Mouse (Mus musculus): Measurements from ENCODE around the gene Ptpn18. TPM values are rescaled to one million over a fixed set of nuclear protein-coding genes. Genes with fewer than 3 reads are reported as not detected.
"Not testable (repeated sequence)": the region's sequence is repeated elsewhere in the genome, so short reads cannot be mapped to it uniquely, and the experiment has no call there.

The Ptpn18 gene
- total and polyA plus RNA-seq, 3 experiments: 2.8 to 71.5 (median 3.3) TPM

DNA sequence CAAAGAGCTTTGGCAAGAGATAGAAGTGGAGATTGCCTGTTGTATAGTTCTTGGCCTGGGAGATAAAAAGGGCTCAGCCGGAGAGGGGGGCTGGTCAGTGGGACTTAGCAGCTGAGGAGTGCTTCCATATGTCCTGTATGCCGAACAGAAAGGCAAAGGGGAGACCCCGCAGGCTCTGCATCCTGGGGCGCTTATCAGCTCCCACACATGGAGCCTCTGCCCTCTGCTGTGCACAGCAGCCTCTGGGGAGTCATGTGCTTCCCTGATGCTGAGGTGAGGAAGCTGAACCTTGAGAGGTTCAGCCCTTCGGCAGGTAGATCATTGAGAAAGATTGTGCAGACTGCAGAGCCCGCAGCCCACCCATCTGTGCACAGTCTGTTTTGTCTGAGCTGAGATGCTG lies 57.7 kb downstream of the Ptpn18 start:
- DNase-seq: not testable (repeated sequence)

DNA sequence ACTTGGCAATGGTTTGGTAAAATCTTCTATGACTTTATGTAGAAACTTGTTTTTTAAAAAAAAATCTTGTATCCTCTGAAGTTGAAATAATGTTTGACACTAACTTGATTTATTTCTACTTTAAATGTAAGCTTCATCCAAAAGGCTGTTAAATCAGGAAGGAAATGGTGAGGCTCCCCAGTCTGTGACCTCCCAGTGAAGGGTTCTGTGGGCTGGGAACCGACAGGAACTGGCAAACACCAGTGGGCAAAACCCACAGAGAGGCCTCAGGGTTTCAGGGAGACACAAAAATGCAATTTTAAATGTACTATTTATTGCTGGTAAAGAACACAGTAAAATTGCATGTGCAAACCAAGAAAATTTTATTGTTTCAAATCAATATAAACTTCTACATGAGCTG lies 58.2 kb downstream of the Ptpn18 start:
- not testable (repeated sequence) for DNase-seq

DNA sequence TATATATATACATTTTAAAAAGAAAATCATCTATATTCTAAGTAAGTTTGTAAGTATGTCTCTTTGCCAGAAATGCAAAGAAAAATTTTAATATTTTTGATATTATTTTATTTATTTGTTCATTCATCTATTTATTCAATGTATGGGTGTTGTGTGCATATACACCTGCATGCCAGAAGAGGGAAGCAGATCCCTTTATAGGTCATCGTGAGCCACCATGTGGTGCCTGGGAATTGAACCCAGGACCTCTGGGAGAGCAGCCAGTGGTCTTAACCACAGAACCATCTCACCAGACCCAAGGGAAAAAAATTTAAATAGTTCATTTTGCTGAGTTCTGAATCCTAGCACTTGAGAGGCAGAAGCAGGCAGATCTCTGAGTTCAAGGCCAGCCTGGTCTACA lies 58.7 kb downstream of the Ptpn18 start:
- DNase-seq: no peak

DNA sequence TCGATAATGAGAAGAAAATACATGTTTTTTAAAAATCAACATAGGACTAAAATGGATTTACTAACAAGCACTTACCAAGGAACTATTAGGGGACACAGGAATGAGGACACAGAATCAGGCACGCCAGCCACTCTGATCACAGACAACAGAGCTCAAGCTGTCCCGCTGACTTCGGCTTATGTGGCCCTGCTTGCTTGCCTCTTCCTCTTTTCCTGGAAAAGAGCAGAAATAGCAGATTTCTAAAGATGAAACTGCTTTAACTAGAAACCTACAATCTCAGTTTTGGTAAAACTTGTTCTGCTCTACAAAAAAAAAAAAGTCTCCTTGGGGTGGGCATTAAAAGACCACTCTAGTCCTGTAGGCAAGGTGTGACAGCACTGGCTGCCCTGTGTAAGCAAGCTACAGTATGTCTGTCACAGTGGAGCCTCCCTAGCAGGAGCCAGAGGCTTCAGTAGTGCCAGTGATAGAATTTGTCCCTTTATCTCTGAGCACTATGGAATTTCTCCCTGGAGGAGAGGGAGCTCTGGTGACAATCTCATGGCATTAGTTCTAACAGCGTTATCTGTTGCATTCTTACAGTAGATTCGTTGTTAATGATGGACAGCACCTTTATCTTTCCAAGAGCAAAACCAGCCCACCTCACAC lies 62.8 kb downstream of the Ptpn18 start:
- no peak for DNase-seq

DNA sequence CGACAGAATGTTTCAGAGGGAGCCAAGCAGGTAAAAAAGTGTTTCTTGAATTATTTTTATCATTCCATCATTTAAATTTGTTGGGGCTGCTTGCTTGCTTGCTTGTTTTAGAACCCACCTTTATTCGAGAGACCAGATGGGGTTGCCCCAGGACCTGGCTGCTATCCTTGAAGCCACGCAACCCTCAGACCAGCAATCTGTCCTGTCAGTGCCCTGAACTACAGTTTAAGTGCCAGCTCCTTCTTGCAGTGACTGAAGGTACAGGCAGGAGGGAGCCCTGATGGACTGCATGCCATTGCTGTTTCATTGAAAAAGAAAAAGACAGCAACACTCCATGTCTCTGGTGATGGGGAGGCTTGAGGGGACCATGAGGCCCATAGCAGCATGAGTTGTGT lies 63.3 kb downstream of the Ptpn18 start:
- no peak for DNase-seq

DNA sequence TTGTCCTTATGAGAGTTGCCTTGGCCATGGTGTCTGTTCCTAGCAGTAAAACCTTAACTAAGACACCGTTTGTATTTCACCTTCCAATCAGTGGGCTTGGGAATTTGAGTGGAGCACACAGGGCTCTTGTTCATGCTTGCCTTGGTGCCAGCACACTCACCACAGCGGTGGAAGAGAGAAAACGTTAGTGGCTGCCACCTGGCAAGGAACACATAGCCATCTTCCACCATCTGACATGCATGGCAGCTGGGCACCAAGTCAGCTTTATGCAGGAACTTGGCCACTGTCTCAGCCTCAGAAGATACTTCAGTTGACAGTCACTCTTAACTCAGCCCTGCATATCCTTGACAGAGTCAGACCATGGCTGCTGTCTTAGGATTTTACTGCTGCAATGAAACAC lies 64.1 kb downstream of the Ptpn18 start:
- DNase-seq: no peak

Small RNA genes lying within 50 kb of the gene (microRNA-seq; reads per million reads assigned to microRNA genes)
- 0 to 0.41 reads per million in 2 experiments for gene Mir5103

Other genes starting within 250 kb of the Ptpn18 start
- gene Ccdc115, start 20.1 kb upstream of the Ptpn18 start, total RNA-seq (2021): 10 to 100 TPM; 13.5 to 16.6 TPM
- 14.0 and 16.6 TPM in 2 replicates for gene Ccdc115, start 20.1 kb upstream of the Ptpn18 start, polyA plus RNA-seq (2012; rRNA removed)
- gene Imp4, start 19.9 kb upstream of the Ptpn18 start, total RNA-seq (2021): 10 to 100 TPM; 60.7 to 76.7 TPM
- gene Imp4, start 19.9 kb upstream of the Ptpn18 start, polyA plus RNA-seq (2012; rRNA removed): 36.1 and 38.1 TPM in 2 replicates
- not detected for gene Prss39, start 38.6 kb downstream of the Ptpn18 start, total RNA-seq (2021)
- not detected in 2 replicates for gene Prss39, start 38.6 kb downstream of the Ptpn18 start, polyA plus RNA-seq (2012; rRNA removed)
- gene Cfc1, start 75.9 kb downstream of the Ptpn18 start, total RNA-seq (2021): not detected
- gene Cfc1, start 75.9 kb downstream of the Ptpn18 start, polyA plus RNA-seq (2012; rRNA removed): not detected in 2 replicates
- not detected for gene Prss40, start 101.2 kb downstream of the Ptpn18 start, total RNA-seq (2021)
- gene Prss40, start 101.2 kb downstream of the Ptpn18 start, polyA plus RNA-seq (2012; rRNA removed): not detected in 2 replicates
- under 1 TPM; 0.63 to 0.97 TPM for gene Amer3, start 119.9 kb downstream of the Ptpn18 start, total RNA-seq (2021)
- 0.16 and 0.57 TPM in 2 replicates for gene Amer3, start 119.9 kb downstream of the Ptpn18 start, polyA plus RNA-seq (2012; rRNA removed)